Mouse (Mus musculus) testis, adult 2 months (tissue): ENCODE measurements around the gene Prr19. TPM values are rescaled to one million over a fixed set of nuclear protein-coding genes. Genes with fewer than 3 reads are reported as not detected.

Experiments
- H3K27ac ChIP-seq: fragments of 200-500 bp; 2 replicates; pipeline ENCODE4 v1.5.1; 2012; ENCODE audit warnings: low read depth, low read length; ENCODE audit not compliant: control insufficient read depth, insufficient read depth
- H3K27me3 ChIP-seq: fragments of 200-500 bp; 2 replicates; pipeline ENCODE4 v1.6.1; 2012; ENCODE audit warnings: mild to moderate bottlenecking, low read length, moderate library complexity; ENCODE audit not compliant: control insufficient read depth, insufficient read depth
- H3K36me3 ChIP-seq: fragments of 200-500 bp; 2 replicates; pipeline ENCODE4 v1.6.1; 2012; ENCODE audit warnings: mild to moderate bottlenecking, low read length; ENCODE audit not compliant: control insufficient read depth, insufficient read depth
- H3K4me1 ChIP-seq: fragments of 200-500 bp; 2 replicates; pipeline ENCODE4 v1.6.1; 2012; ENCODE audit warnings: low read length; ENCODE audit not compliant: control insufficient read depth, insufficient read depth
- H3K4me3 ChIP-seq: fragments of 200-500 bp; 2 replicates; pipeline ENCODE4 v1.5.1; 2012; ENCODE audit warnings: low read depth, mild to moderate bottlenecking, low read length, moderate library complexity, mixed read lengths; ENCODE audit not compliant: control insufficient read depth
- CTCF ChIP-seq: fragments of 200-500 bp; IDR thresholded peaks from 2 replicates; pipeline ENCODE4 v1.5.1; 2012; ENCODE audit warnings: low read depth, mild to moderate bottlenecking, inconsistent platforms, low read length, moderate library complexity; ENCODE audit not compliant: control insufficient read depth, insufficient read depth, insufficient replicate concordance
- POLR2A ChIP-seq: fragments of 200-500 bp; IDR thresholded peaks from 2 replicates; pipeline ENCODE4 v1.6.1; 2012; ENCODE audit warnings: low read depth, mild to moderate bottlenecking, inconsistent platforms, low read length, moderate library complexity; ENCODE audit not compliant: control insufficient read depth
- polyA plus RNA-seq: library from polyadenylated mRNA; depleted of rRNA; stranded (reverse); fragments of >200 nt; gene quantifications from 2 replicates; pipeline ENCODE4 v1.2.3, GENCODE M21; 2012

Prr19 gene
- polyA plus RNA-seq, 1 experiment = 83.0 TPM

DNA sequence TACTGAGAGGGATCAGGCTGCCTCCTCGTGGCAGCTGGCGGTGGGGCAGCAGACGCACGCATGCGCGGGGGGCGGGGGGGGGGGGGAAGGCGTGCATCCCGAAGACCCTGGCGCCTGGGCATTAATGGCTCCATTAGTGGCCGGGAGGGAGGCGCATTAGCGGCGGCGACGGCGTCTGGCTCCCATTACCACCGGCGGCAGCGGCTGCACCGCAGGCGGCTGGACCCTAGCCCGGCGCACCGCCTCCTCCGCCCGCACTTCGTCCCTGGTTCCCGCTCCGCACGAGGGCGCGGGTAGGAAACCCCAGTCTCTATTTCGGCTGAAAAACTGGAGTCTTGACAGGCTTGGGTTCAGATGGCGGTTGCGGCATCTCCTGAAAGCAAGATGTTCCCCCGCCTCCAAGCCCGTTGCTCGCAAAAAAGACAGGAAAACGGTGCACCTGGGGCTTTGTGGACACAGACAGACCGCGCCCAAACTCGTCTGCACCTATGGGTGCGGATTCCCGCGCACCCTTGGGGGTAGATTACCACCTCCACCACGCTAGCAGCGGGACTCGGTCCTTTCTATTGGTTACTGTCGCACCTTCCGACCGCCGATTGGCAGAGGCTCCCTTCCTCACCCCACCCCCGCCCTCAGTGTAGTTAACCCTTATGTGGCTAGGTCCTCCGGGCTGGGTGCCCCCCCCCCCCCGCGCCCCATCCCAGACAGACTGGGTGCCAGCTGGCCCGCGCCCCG, 22.7 kb upstream of the Prr19 start:
- peak overlapping the region; percentile 69 for H3K4me3 ChIP-seq
- H3K36me3 ChIP-seq = no peaks in the 10 kb centered on the region
- no peaks in the 10 kb centered on the region for H3K27me3 ChIP-seq
- TF ChIP-seq POLR2A (peak; percentile 44; the same call in 1 of the 2 replicates), CTCF (peak; percentile 44; the same call in 1 of the 2 replicates)
- peak overlapping the region; percentile 89 for H3K27ac ChIP-seq
- peaks cover 44% of the 10 kb centered on the region for H3K4me1 ChIP-seq

DNA sequence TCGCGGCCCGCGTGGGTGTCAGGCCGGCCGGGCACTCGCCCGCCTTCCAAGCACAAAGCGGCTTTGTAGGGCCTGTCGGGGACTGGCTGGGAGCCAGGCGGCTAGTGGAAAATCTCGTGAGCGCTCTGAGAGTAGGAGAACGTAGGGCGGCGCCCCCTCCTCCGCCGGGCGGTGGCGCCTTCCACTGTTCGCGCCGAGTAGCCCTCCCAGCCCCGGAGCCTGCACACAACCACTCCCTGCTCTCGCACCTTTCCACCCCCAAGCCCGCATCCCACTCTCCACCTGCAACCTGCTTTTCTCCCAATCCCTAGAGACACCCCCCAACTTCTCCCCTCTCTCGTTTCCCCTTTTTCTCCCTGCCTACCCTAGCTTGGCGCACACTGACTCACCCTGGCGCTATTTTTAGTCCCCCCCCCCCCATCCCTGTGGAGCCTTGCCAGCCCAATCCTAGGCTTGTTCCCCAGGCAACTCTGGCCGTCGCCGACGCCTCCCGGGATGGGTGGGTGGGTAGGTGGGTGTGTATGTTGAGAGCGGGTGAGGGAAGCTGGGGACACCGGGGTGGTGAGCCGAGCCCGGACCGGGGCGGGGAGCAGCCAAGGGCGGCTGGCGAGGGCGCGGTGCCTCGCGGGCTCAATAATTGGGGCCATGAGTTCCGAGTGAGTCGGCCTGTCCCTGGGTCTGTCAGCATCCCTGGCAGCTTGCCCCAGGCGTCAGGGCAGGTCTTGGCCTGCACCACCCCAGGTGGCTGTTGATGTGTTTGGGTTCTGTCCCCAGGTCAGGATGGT, 21.9 kb upstream of the Prr19 start:
- H3K27ac ChIP-seq = peak overlapping the region; percentile 87
- H3K4me1 ChIP-seq = peaks cover 48% of the 10 kb centered on the region
- no peaks in the 10 kb centered on the region for H3K36me3 ChIP-seq
- H3K27me3 ChIP-seq = no peaks in the 10 kb centered on the region
- peak overlapping the region; percentile 69 for H3K4me3 ChIP-seq
- TF ChIP-seq POLR2A = no peak; the same call in 1 of the 2 replicates
- TF ChIP-seq CTCF = no peak

DNA sequence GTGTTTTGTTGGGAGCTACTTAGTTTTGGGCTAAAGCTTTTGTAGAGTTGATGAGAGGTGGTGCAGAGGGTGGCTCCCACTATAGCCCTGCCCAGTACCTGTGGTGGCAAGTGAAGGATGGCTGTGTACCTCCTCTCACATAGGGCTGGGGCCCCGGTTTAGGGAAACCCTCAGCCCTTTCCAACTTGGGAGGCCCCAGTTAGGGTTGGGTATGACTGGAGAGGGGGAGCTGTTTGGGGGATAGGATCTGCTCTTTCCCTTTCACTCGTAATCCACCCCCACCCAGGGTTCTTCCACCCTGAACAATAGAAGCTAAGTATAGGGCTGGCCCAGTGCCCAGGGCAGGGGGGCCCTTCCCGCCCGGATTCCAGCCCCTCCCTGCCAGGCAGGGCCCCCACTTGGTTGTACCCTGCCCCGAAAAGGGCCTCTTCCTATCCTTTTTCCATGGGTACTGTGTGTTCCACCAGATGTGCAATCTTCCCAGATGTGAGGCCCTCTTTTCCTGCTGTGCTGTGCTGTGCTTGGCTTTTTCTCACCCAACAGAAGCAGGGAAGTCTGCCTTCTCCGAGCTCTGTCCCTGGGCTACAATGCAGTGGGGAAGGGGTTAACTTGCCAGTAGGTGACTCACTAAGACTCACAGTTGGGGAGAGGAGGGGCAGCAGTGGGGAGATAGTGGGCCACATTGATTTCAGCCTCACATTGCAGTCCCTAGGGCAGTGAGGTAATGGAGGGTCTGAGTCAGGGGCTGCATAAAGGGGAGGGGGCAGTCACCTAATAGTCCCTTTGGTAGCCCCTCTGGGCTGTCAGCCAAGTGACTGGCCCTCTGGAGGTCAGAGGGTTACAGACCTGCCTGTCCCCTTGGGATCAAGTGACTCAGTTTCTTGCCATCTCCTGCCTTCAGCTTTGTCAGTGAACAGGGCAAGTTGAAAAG, 21.1 kb upstream of the Prr19 start:
- Histone ChIP-seq H3K4me1 (peaks cover 50% of the 10 kb centered on the region), H3K27ac (peak overlapping the region; percentile 87), H3K27me3 (no peaks in the 10 kb centered on the region), H3K4me3 (peak overlapping the region; percentile 69; the same call in 1 of the 2 replicates), H3K36me3 (peaks cover 2% of the 10 kb centered on the region; the same call in 1 of the 2 replicates)
- TF ChIP-seq POLR2A = no peak

DNA sequence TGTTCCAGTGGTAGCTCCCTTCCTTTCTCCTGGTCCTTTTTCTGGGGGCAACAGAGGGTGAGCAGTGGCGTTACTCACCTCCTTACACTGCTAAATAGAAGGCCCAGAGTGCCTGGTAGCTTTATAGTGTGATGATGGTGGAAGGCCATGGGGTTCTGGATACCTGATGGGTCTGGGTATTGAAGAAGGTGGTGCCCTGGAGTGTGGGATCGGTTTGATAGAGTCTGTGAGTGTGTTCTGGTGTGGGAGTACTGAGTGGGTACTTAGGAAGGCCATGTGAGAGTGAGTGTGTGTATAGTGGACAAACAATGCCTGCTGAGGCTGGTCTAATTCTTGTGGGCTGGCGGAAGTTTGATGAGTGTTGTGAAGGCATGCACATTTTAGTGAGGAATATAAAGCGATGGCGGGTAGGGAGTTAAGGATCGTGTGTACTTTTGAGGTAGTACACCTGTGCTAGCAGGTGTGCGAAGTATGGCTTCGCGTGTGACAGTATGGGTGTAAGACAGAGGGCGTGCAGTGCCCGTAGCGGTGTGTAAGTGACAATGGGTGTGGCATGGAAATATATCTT, 20.0 kb upstream of the Prr19 start:
- Histone ChIP-seq H3K4me3 (peak overlapping the region; percentile 64), H3K36me3 (peaks cover 2% of the 10 kb centered on the region; the same call in 1 of the 2 replicates), H3K27me3 (no peaks in the 10 kb centered on the region), H3K27ac (peak overlapping the region; percentile 82), H3K4me1 (peaks cover 47% of the 10 kb centered on the region)
- TF ChIP-seq POLR2A = no peak
- no peak for TF ChIP-seq CTCF

DNA sequence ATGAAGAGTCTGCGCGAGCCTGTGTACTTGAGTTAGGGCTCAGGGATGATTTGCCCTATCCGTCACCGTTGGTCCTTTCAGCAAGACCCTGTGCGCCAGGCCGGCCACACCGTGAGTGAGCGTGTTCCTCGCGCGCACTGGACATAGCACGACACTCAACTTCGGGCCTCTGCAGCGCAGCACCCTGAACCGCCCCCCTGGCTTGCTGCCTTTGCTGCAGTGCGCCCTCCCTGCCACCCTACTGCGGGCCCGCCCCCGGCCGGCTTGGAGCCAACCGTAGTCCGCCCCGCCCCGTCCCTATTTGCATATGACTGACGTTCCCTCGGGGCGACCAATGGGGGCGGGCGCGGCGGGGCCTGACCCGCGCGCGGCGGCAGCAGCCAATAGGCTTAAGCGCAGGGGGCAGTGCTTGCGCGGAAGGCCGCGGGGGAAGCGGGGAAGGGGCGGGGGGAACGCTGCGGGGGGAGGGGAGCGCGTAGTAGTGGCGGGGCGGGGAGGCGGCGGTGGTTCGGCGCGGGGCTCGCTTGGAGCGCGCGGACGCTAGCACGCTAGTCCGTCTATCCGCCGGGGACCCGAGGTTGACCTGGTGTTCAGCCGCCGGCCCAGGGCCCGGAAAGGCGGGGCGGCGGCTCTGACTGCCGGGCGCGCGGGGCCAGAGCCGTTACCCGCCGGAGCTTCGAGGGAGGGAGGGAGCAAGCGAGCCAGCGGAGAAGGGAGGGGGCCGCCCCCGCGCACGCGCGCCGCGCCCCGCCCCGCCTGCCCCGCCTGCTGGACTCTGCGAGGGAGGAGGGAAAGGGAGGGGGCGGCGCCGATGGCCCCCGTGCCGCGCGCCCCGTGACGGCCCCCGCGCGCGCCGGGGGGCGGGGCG, 19.2 kb upstream of the Prr19 start:
- peak overlapping the region; percentile 93 for H3K27ac ChIP-seq
- TF ChIP-seq POLR2A (peak; percentile 64), CTCF (no peak)
- H3K4me3 ChIP-seq = peak overlapping the region; percentile 95
- no peaks in the 10 kb centered on the region for H3K27me3 ChIP-seq
- H3K4me1 ChIP-seq = peaks cover 47% of the 10 kb centered on the region
- peaks cover 2% of the 10 kb centered on the region for H3K36me3 ChIP-seq

DNA sequence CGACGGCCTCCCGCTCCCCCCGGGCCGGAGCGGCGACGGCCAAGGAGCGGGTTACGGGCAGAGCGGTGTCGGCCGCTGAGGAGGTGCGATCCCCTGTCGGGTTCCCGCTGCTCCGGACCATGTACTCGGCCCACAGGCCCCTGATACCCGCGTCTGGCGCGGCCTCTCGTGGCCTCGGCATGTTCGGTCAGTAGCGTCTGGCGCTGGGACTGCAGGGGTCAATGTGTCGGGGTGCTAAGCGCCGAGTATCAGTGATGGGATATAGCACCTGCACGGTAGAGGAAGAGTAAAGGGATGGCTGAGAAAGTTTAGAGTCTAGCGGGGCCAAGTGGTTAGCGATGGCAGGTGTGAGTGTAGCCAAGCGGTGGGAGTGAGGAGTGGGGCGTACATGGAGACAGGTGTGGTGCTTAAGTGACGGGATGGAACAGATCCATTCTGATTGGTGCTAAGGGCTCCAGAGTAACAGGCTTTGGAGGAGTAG, 18.4 kb upstream of the Prr19 start:
- TF ChIP-seq CTCF (no peak), POLR2A (no peak)
- H3K4me1 ChIP-seq = peaks cover 47% of the 10 kb centered on the region
- H3K27ac ChIP-seq = peak overlapping the region; percentile 93
- H3K4me3 ChIP-seq = peak overlapping the region; percentile 95
- no peaks in the 10 kb centered on the region for H3K27me3 ChIP-seq
- H3K36me3 ChIP-seq = peaks cover 5% of the 10 kb centered on the region
